Mouse (Mus musculus): Measurements from ENCODE around the gene Mical1. TPM values are rescaled to one million over a fixed set of nuclear protein-coding genes. Genes with fewer than 3 reads are reported as not detected.

Mical1 gene
- 24.3 and 26.9 TPM in 2 replicates for polyA plus RNA-seq (2015; fragmentation: Nextera tagmentation; extraction: Ambion mirVana)

DNA sequence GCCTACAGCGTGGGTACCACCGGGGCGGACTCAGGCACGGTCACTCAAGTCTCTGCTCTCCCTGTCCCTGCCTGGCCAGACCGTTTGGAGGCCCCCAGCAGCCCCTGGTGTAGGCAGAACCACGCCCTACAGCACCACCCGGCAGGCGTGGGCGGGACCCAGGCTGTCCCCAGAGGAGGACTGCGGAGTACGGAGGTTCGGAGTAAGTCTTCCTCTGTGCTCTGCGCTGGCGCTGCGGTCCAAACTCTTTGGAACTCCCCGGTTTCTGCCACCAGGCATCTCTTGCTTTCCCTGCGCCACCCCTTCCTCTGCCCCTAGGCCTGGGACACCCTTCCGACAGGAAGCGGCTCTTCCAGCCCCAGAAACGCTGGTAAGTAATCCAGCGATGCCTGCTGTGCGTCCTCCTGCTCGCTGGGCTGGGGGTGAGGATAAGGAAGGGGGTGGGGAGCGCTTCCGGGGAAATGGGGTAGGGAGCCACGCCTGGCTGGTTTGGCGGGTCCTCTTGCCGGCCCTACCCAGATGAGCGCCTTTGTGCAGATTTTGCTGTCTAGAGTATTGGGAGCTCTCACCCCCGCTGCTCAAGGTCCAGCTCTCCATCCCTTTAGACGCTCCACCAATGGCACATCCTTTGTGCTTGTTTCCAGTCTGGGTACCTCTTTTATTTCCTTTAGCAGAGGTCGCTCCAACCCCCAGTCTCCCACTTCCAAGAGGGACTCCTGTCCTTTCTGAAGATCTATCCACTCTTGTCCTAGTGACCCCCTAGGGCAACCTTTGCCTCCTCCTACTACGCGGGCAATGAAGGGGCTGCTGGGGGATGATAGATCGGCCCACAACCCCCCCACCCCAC is at the start of gene Mical1:
Mical1 (plus strand) TSS at position 144 of the 847 bp plus-strand sequence.

DNA sequence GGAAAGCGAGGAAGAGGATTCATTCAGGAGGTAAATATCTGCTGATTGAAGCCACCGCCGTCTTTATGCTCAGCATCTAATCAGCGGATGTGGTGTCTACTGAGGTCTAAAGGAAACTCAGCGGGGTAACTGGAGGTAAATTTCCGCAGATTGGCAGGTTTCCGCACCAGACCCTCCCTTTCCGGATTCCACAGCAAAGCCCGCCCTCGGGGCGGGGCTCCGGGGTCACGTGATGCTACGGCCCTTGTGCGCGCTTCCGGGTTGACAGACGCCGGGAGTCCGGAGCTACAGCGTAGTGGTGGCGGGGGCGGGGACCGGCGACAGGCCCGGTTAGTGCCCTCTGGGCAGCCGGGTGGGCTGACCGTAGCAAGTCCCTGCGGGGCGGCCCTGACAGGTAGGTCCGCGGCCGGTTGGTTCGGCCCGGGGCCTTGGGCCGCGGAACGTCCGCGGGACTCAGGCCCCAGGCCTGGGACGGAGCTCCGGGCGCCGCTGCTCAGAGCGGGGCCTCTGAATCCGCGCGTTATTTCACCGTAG is 25.9 kb upstream of the Mical1 start, which contains the start of gene Zbtb24:
Zbtb24 (plus strand) TSS at position 247 of the 534 bp plus-strand sequence.

DNA sequence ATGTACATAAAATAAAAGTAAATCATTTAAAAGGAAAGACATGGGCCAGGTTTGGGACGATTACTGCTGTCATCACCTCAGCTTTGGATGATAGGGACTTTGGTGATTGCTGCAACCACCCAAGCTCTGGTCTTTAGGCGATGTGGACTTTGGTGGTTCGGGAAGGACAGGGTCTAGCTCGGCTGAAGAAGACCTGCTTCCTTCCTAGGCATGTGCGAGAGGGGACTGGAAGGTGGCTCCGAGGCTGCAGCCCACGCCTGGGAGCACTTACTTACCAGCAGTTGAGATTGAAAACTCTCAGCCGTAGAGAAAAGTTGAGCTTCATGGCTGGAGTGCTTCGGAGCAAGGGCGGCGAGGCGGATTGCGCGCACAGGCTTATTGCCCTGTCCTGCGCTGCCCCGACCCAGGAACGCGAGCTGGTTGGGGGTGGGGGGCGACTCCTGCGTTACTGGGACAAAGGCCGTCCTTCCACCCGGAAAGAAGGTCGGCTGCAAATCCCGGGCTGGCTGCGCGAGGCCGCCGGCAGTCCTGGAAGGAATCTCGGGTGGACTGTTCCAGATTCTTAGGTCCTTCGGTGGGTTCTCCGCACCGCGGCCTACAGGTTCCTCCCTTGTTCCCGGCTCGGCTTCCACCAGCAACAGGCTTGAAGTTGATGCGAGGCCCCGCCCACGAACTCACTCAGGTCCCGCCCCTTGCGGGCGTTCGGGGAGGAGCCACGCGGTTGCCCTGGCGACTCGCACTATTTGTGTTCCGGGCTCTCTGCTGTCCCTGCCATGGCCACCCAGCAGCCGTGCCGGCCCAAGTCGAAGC is 13.8 kb downstream of the Mical1 start, which contains the start of the genes Smpd2 and Ppil6:
Smpd2 (minus strand) TSS at position 662 of the 810 bp plus-strand sequence.
Ppil6 (plus strand) TSS at position 732 of the 810 bp plus-strand sequence.

DNA sequence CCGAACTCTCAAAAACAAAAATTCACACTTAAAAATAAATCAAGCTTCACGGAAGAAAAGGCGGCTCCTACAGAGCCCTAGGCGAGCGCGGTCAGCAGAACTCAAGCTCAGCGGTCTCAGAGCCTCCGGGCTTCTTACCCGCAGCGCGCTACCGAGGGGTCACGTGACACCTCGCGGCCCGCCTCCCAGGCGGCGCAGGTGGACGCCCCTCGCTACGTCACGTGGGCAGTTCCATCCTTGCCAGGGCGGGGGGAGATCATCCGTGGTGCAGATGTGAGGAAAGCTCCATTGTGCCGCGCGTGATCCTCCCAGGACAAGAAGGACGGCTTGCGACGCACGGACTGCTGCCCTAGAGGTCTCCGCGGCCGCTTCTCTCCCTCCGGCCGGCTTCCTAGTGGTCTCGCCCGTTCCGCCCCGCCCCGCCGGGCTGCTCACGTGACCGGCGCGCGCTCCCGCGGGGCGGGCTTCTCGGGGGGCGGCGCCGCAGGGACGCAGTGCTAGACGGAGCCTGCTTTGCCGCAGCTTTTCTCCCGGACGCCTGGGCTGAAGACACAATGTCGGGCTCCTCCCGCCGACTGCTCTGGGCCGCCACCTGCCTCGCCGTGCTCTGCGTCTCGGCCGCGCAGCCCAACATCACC is 43.0 kb downstream of the Mical1 start, which contains the start of gene Cd164:
Cd164 (plus strand) TSS at position 434 of the 638 bp plus-strand sequence.

Other genes with a start within 250 kb of the Mical1 start
- gene Fig4, start 173.1 kb upstream of the Mical1 start, polyA plus RNA-seq (2015; fragmentation: Nextera tagmentation; extraction: Ambion mirVana): 28.8 and 29.5 TPM in 2 replicates
- gene Ak9, start 172.3 kb upstream of the Mical1 start, polyA plus RNA-seq (2015; fragmentation: Nextera tagmentation; extraction: Ambion mirVana): 0.25 and 0.28 TPM in 2 replicates
- 13.4 and 15.2 TPM in 2 replicates for gene Zbtb24, start 25.9 kb upstream of the Mical1 start, polyA plus RNA-seq (2015; fragmentation: Nextera tagmentation; extraction: Ambion mirVana)
- 40.4 and 48.6 TPM in 2 replicates for gene Smpd2, start 14.1 kb downstream of the Mical1 start, polyA plus RNA-seq (2015; fragmentation: Nextera tagmentation; extraction: Ambion mirVana)
- 8.3 and 10.1 TPM in 2 replicates for gene Ppil6, start 14.1 kb downstream of the Mical1 start, polyA plus RNA-seq (2015; fragmentation: Nextera tagmentation; extraction: Ambion mirVana)
- 48.1 and 56.2 TPM in 2 replicates for gene Cd164, start 43.1 kb downstream of the Mical1 start, polyA plus RNA-seq (2015; fragmentation: Nextera tagmentation; extraction: Ambion mirVana)
- gene Ccdc162, start 240.3 kb downstream of the Mical1 start, polyA plus RNA-seq (2015; fragmentation: Nextera tagmentation; extraction: Ambion mirVana): 1.5 and 2.1 TPM in 2 replicates

Measured in neural tube, postnatal 0 days (tissue).